Mouse (Mus musculus) brain, embryonic 14.5 days (tissue): ENCODE measurements around the gene Grk5.

Source experiments
- CTCF ChIP-seq: fragments of 200-500 bp; IDR thresholded peaks from 2 replicates; pipeline ENCODE4 v1.5.1; 2012; ENCODE audit warnings: inconsistent platforms, mild to moderate bottlenecking, moderate library complexity, borderline replicate concordance; ENCODE audit not compliant: insufficient read depth, insufficient read length; ENCODE audit errors: extremely low read depth
- POLR2A ChIP-seq: fragments of 200-500 bp; IDR thresholded peaks from 2 replicates; pipeline ENCODE4 v1.6.1; 2012; ENCODE audit warnings: mild to moderate bottlenecking, inconsistent platforms, borderline replicate concordance; ENCODE audit not compliant: poor library complexity, insufficient read depth, insufficient read length, severe bottlenecking; ENCODE audit errors: extremely low read depth

DNA sequence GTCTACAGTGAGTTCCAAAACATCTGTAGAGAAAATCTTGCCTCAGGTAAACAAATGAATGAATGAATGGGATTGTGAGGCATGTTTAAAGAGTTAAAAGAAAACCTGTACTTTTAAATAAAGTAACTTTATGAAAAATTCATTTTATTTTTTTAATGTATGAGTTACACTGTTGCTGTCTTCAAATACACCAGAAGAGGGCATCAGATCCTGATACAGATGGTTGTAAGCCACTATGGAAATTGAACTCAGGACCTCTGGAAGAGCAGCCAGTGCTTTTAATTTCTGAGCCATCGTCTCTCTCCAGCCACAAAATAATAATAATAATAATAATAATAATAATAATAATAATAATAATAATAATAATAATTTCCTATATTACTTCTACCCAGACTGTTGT lies 19.1 kb upstream of the Grk5 start:
- TF ChIP-seq CTCF: no peak
- TF ChIP-seq POLR2A: no peak
